Mouse (Mus musculus) layer of hippocampus, adult 8-10 months (tissue): ENCODE data around the gene Foxp2. TPM values are rescaled to one million over a fixed set of nuclear protein-coding genes. Genes with fewer than 3 reads are reported as not detected.

ENCODE experiments used
- DNase-seq, 2 experiments: peaks; one replicate each; pipeline ENCODE4 v3.0.0; 2022; ENCODE audit warnings: low spot score in 2 of 2
- total RNA-seq, 4 experiments: library from RNA; stranded (reverse); gene quantifications; 2 replicates each; pipeline ENCODE4 v1.2.4; 2022

Gene Foxp2
- 1 to 10 TPM; 1.6 to 2.9 (median 2.5) TPM for total RNA-seq

GRCm38 (mm10) chr6:14901183-14901970 lies at the start of gene Foxp2:
Foxp2 (plus strand) TSS chr6:14901349.
- no peak for DNase-seq

DNA sequence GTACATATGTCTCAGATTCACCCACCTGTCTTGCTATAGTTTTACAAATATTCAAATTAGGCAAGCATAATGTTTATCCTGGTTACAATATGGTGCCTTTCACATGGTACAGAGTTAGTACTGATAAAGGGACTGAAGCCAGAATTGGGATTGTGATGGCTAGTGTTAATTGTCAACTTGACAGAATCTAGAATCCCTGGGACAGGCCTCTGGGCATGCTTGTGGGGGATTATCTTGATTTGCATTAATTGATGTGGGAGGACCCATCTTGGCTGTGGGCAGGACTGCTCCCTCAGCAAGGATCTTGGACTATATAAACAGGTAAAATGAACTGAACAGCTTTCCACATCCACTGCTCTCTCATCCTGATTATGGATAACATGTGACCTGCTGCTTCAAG lies 15.9 kb upstream of the Foxp2 start:
- no peak for DNase-seq

GRCm38 (mm10) chr6:14897028-14897427 lies 4.1 kb upstream of the Foxp2 start:
- no peak for DNase-seq

DNA sequence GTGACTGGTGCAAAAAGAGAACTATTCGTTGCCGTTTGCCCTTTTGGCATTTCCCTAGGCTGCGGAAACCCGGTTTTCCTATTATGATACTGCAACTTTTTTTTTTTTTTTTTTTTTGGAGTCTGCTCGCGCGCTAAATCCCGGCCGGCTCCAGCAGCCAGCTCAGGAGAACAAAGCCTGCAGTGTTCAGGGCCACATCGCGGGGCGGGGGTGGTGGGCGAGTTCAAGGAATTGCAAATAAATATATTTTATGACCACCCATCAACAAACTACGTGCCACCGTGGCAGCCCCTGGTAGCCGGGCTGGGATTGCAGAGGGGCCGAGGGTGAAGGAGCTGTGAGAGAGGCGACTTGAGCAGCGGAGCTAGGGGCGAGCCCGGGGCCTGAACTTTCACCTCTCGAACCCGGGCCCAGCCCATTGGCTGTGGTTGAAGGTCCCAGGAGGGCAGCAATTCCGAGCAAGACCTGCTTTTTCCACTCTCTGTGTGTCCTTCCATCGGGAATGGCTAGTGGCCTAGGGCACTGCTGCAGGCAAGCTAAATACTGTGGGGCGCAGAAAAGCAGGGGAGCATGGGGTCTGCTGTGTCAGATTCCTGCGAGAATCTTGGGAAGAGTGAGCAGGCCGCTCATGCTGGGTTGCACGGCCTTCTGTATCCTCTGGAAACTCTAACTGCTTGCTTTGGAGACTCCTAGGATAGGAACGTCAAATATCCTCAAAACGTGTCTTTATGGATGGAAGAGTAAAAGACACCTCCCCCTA lies 2.9 kb upstream of the Foxp2 start:
- DNase-seq: no peak

- no peak for DNase-seq
Observed at GRCm38 (mm10) chr6:14899021-14899610, 2.0 kb upstream of the Foxp2 start.

GRCm38 (mm10) chr6:14899936-14900578 lies 1.1 kb upstream of the Foxp2 start:
- no peak for DNase-seq

DNA sequence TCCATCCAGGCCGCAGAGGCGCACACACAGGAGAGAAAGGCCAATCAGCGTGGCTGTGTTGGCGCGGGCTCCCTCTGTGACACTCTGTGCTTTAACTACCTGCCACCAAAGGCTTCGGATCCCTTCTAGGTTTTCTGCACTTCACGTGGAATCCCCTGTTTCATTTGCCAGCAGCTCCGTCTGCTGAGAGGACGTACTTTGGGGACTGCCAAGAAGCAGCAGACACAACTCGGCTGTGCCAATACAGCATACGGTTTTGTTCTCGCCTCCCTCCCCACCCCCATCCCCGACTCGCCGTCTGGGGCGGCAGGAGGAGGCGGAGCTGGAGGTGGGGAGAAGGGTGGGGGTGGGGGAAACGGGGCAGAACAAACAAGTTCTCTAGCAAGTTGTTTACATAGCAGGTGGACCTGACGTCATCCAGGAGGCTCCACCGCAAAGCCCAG lies 549 bp upstream of the Foxp2 start:
- peak; percentile 57 to 66 for DNase-seq

GRCm38 (mm10) chr6:14901971-14902670 lies 972 bp downstream of the Foxp2 start:
- DNase-seq: no peak

DNA sequence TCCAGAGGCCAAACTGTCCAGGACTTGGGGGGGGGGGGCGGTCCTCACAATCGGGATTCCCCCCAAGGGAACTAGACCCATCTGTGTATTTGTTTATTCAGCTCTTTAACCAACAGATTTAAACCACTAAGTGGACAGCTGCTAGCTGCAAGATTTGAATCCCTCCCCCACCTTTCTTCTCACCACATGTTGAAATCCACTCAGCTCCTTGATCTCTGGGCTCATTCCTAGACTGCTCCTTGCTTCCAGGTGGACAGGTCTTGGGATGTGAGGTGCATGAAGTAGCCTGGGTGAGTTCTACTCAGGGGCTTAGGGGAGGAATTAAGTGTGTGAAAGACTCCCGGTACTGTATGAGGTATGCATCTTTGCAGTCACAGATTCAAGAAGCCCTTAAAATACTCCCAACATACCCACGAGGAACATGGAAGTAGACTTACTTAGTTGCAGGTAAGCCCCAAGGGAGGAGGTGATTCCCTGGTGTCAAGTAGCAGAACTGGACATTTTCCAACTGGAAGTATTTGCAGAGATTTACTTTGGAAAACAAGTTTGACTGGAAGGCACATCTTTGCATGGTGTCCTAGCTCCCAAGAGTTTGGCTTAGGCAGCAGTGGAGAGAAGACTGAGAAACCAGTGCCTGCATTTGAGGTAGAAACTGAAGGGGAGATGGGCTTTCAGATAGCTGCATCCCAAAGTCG lies 2.3 kb downstream of the Foxp2 start:
- DNase-seq: no peak

DNA sequence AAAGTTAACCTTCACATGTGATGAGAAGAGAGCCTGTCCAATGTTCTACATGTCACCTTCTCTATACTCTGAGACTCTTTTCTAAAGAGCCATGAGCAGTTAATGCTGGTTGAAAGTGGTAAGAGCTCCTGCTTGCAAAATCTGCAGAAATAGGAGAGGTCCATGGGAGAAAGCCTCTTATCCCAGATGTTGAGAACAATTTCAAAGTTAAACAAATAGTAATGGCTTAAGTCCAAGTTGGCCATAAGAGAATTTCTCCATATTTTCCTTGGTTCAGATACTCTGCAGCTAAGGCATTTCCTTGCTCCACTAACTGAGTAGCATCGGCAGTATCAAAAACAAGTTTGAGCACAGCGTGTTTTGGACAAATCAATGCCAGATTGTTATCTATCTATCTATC lies 13.9 kb downstream of the Foxp2 start:
- DNase-seq: no peak

DNA sequence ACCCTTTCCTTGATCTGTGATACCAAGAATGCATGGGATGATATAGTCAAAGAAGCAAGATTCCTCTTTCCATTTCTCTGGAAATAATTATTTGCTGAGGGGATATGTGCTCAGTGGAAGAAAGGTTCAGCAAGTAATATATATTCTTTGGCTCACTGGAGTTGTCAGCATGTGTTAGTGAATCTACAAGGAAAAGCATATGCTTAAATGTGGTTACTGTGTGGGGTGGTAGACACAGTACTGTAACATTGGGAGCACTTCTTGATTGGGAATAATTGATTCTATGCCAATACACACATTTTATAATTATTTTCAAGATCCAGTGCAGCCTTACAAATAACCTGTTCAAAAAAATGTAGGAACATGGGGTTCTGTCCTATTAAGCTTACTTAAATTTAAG lies 21.6 kb downstream of the Foxp2 start:
- no peak for DNase-seq

DNA sequence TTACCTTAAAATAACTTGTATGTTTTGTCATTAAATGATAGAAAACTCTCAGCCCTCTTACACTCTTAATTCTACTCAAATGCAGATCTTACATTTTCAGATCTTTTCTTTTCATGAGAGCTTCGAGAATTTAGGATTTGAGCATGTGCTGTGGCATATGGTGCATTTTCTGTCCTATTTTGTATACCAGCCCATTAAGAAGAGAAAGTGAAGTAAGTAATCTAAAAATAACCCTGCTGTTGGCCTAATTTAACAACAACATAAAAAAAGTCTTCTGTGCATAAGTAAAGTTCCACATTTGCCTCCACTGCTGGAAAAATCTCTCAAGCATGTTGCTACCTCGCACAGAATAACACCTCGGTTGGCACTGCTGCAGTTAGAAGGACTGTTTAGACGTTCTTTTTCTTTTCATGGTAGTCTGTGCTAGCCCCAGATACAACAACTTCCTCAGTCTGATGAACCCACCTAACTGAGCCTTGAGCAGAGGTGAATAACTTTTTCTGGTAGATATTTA lies 23.9 kb downstream of the Foxp2 start:
- no peak for DNase-seq

DNA sequence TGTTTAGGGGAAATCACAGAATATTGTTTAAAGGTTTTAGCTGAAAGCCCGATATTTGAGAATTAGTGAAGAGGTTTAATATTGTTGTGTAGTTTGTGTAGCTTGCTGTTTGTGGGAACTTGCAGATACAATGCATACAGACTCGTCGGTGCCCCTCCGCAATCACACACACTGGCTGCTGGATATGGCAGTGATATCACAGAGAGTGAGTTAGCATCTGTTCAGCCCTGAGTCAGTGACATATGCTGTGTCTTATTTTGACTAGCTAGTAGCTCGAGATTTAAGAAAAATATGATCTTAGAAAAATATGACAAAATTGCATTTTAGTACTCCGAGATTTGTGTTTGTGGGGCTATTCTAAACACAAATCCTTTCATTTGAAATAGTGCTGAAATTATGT lies 49.9 kb downstream of the Foxp2 start:
- peak in 1 of 2 experiments; percentile 5 for DNase-seq

DNA sequence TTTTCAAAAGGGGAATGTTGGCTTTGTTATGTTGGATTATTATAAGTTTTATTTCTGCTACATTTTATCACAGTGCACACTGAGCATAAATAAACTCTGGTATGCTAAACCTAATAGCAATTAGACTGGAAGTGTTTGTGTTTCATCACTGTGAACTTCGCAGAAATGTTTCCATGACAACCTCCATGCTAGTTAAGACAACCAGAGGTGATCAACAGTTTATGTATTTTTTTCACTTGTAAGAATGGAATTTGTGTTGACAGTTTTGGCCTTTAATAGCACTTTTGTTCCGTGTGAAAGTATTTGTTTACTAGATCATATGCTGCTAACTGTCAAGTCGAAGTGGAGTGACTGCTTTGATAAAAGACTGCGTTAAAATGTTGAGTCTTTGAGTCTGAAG lies 51.6 kb downstream of the Foxp2 start:
- DNase-seq: no peak

DNA sequence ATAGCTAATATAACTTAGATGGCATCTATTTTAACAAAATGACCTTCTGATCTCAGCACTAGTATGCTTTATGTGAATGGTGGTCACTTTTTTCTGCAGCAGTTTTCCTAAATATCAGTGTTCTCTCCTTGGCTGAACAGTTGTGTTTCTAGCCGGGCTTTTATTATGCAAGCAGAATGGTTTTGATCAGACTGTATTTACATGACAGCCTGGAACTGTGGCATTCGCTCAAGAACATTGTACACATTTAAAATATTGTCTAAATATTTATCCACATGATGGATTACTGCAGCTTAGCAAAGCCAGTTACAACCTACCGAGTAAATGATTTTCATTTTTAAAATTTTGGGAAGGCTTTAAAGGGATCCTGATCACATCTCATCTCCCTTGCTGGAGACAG lies 75.9 kb downstream of the Foxp2 start:
- DNase-seq: no peak

GRCm38 (mm10) chr6:14978201-14978600 lies 77.1 kb downstream of the Foxp2 start:
- DNase-seq: no peak

DNA sequence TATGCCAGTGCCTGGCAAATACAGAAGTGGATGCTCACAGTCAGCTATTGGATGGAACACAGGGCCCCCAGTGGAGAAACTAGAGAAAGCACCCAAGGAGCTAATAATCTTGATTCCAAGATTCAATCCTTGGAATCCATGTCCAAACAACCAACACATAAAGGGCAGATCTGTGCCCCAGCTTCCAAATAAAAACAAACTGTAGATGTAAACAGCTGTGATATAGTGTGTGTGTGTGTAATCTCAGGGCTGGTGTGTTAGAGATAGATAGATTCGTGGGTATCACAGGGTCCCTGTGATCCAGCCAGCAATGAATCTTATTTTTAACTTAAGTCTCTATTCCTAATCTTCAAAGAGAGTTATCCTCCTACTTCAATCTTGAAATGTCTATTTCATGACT lies 107.0 kb downstream of the Foxp2 start:
- DNase-seq: no peak

DNA sequence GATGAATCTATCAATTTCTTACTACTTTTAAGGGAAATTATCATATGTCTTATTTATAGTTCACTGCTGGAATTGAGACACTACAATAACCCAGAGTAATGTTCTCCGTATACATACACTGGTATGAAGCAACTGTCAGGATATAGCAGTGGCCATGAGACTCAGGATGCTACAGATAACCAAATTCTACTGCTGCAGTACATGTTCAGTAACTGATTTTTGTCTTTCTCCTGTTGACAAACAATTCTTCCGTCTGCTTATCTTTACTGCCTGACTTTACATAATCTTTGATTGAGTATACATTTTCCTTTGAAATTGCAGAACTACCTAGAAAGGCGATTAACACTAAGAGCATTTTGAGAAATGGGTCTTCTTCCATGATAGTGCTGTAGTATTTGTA lies 127.3 kb downstream of the Foxp2 start:
- no peak for DNase-seq

GRCm38 (mm10) chr6:15029446-15030125 lies 128.4 kb downstream of the Foxp2 start:
- no peak for DNase-seq

DNA sequence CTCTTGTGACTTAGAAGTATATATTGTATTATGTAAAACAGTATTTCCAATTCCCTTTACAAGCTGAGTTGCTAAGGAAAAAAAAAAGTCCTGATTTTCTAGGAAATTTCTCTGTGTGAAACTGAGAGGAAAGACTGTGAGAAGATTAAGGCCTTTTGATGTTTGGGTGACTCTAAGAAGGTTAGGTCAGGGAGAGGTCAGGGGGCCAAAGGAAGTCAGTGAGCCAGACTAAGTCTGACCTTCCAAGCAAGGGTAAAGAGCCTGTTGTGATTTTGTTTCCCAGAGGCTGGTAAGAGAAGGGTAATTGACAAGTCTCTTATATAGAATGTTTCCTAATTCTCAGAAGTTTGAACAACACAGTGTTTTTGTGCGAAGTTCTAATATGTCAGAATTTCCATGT lies 162.1 kb downstream of the Foxp2 start:
- DNase-seq: no peak
